Mouse (Mus musculus): Measurements from ENCODE around the gene Max.

- TF ChIP-seq CTCF (IDR thresholded peaks at IDR 0.05; ENCODE audit: borderline replicate concordance, extremely low read depth, insufficient read depth, insufficient read length) (no peak), POLR2A (IDR thresholded peaks at IDR 0.05; ENCODE audit: borderline replicate concordance, extremely low read depth, insufficient read depth, insufficient read length, poor library complexity, severe bottlenecking) (no peak)
Measured at GRCm38 (mm10) chr12:77004893-77005292, 42.9 kb upstream of the Max start.
